Mouse (Mus musculus) ES-E14 (cell line): Measurements from ENCODE around the gene Exoc4.

ENCODE experiments used
- HCFC1 ChIP-seq: IDR thresholded peaks from 2 replicates; pipeline ENCODE4 v1.6.1; 2012; ENCODE audit warnings: low read length, inconsistent platforms, borderline replicate concordance; ENCODE audit not compliant: insufficient read depth
- MAFK ChIP-seq: IDR thresholded peaks from 2 replicates; pipeline ENCODE4 v1.6.1; 2014; ENCODE audit warnings: mild to moderate bottlenecking, low read depth, low read length, inconsistent platforms; ENCODE audit not compliant: insufficient read depth
- ZNF384 ChIP-seq: IDR thresholded peaks from 2 replicates; pipeline ENCODE4 v1.6.1; 2012; ENCODE audit warnings: low read depth, low read length, inconsistent platforms

DNA sequence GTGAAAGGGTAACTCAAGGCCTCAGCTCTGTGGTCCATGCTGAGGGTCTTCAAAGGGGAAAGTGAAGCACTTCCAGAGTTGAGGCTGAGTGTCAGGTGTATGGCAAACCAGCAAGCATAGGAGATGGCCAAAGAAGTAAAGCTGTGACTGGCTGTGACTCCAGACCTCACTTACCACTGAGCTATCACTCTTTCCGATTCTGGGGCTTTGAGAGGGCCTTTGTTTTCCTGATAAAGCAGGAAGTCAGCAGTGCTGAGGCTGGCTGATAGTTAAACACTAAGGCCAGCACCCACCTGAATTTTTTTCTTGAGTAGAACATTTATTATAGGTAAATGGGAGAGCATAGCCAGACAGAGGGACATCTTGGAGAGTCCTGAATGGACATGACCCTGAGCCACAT, 656.2 kb downstream of the Exoc4 start:
- TF ChIP-seq MAFK (no peak), ZNF384 (no peak), HCFC1 (no peak)
